Mouse (Mus musculus): ENCODE data around the gene Rcbtb1. TPM values are rescaled to one million over a fixed set of nuclear protein-coding genes. Genes with fewer than 3 reads are reported as not detected.

Gene Rcbtb1
- polyA plus RNA-seq, 1 experiment from 2014 or later, result 22.9 TPM

DNA sequence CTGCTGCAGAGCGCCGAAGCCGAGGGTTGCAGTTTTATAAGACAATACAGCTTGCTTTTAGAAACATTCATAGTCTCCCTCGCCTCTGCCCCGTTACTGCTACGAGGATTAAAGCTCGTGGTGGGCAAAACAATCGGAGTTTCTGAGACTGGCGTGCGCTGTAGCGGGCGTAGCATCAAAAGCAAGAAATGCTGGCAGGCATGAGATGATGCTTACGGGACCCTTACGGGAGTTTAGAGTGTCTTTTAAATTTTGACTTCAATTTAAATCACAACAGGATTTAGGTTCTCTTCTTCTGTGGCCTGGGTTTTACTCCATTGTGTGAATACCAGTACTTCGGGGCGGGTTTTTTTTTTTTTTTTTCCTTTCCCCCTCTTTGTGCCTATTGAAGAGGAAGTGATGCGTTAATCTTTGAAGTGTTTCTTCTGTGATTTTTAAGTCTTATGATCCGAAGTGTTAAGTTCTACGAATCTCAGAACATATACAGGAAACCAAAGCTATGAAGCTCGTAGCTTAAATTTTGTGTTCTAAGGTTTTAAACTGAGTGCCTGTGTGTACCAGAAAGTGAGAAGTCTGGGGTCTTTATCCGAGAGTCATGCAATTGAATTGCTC lies 701 bp downstream of the Rcbtb1 start:
- Histone ChIP-seq H3K9ac (ENCODE audit: low read length) (peak overlapping the region; percentile 82), H3K27ac (replicated peaks in 1 of 2; ENCODE audit: control insufficient read depth in 1 of 2, insufficient read depth in 1 of 2, low read depth in 2 of 2, low read length in 2 of 2) (peak overlapping the region; percentile 79 to 89)
- 4% methylated on average over 21 of the region's 21 CpGs for WGBS

DNA sequence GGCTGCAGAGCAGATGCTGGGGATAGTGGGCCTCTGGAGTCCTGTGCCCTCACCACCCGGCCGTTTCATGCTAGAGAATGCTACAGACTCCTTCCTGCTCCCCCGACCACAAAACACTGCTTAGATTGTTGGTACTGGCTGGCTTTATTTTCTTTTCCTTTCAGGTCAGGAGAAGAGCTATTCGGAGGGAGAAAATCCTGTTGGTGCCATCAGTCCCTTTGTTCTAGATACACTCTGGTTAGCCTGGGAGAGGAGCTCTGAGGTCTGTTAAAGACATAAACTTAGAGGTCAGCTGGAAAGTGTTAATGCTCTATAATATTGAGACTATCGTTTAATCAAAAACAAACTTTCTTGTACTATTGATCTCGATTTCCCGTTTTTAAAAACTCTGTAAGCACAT lies 4.5 kb downstream of the Rcbtb1 start:
- Histone ChIP-seq H3K36me3 (ENCODE audit: control insufficient read depth, insufficient read depth, low read length) (no peaks in the 10 kb centered on the region), H3K4me1 (ENCODE audit: control insufficient read depth in 2 of 2, insufficient read depth in 2 of 2, low read length in 2 of 2) (peaks cover 2 to 3% of the 10 kb centered on the region in 2 experiments; a peak in 2 of 4 replicates), H3K27me3 (ENCODE audit: control insufficient read depth, insufficient read depth, low read length) (no peaks in the 10 kb centered on the region), H3K9me3 (ENCODE audit: control insufficient read depth, low read length) (no peaks in the 10 kb centered on the region), H3K4me3 (ENCODE audit: control insufficient read depth in 1 of 2, insufficient read depth in 1 of 2, low read depth in 1 of 2, low read length in 2 of 2) (no peak overlapping the region), H3K9ac (ENCODE audit: low read length) (no peak overlapping the region), H3K4me2 (ENCODE audit: low read length) (no peak overlapping the region), H3K27ac (replicated peaks in 1 of 2; ENCODE audit: control insufficient read depth in 1 of 2, insufficient read depth in 1 of 2, low read depth in 2 of 2, low read length in 2 of 2) (no peak overlapping the region)
- ATAC-seq (ENCODE audit: insufficient number of reproducible peaks, insufficient read depth, low FRiP score, low read depth), result no peak
- 56% methylated on average over 7 of the region's 7 CpGs for WGBS

More for the DNA sequence above, 701 bp downstream of the Rcbtb1 start:
- Histone ChIP-seq H3K36me3 (ENCODE audit: control insufficient read depth, insufficient read depth, low read length) (no peaks in the 10 kb centered on the region), H3K4me2 (ENCODE audit: low read length) (peak overlapping the region; percentile 92), H3K9me3 (ENCODE audit: control insufficient read depth, low read length) (no peaks in the 10 kb centered on the region), H3K27me3 (ENCODE audit: control insufficient read depth, insufficient read depth, low read length) (no peaks in the 10 kb centered on the region), H3K4me3 (ENCODE audit: control insufficient read depth in 1 of 2, insufficient read depth in 1 of 2, low read depth in 1 of 2, low read length in 2 of 2) (peak overlapping the region; percentile 66 to 76), H3K4me1 (ENCODE audit: control insufficient read depth in 2 of 2, insufficient read depth in 2 of 2, low read length in 2 of 2) (peaks cover 2 to 3% of the 10 kb centered on the region in 2 experiments; a peak in 2 of 4 replicates)
- no peak for ATAC-seq (ENCODE audit: insufficient number of reproducible peaks, insufficient read depth, low FRiP score, low read depth)

DNA sequence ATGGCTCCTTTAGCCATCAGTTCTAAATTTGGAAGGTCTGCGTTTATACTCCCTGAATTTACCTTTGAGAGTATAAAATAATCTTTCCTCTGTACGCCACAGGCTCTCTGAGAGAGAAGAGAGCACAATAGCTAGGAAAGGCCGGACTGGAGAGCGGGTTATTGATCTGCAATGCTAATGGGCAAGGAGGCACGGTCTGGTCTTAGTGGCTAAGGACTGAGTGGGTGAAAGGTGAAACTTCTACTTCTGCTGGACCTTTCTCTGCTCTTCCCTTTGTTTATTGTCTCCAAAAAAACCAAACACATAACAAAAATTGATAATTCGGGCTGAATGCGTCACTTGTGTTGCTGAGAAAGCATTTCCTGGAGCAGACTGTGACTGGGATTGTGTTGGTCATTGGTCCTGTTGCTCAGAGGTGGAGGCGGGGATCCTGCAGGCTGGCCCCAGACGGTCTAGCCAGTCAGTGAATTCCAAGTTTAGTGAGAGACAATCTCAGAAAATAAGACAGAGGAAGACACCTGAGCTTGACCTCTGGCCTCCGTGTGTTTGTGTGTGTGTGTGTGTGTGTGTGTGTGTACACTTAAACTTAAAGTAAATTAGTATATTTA lies 5.1 kb downstream of the Rcbtb1 start:
- Histone ChIP-seq H3K27me3 (ENCODE audit: control insufficient read depth, insufficient read depth, low read length) (no peaks in the 10 kb centered on the region), H3K27ac (replicated peaks in 1 of 2; ENCODE audit: control insufficient read depth in 1 of 2, insufficient read depth in 1 of 2, low read depth in 2 of 2, low read length in 2 of 2) (no peak overlapping the region), H3K9ac (ENCODE audit: low read length) (no peak overlapping the region), H3K4me2 (ENCODE audit: low read length) (no peak overlapping the region), H3K9me3 (ENCODE audit: control insufficient read depth, low read length) (no peaks in the 10 kb centered on the region), H3K36me3 (ENCODE audit: control insufficient read depth, insufficient read depth, low read length) (no peaks in the 10 kb centered on the region), H3K4me3 (ENCODE audit: control insufficient read depth in 1 of 2, insufficient read depth in 1 of 2, low read depth in 1 of 2, low read length in 2 of 2) (no peak overlapping the region), H3K4me1 (ENCODE audit: control insufficient read depth in 2 of 2, insufficient read depth in 2 of 2, low read length in 2 of 2) (peaks cover 0 to 2% of the 10 kb centered on the region in 2 experiments; a peak in 2 of 4 replicates)
- WGBS, result 72% methylated on average over 10 of the region's 10 CpGs
- no peak for ATAC-seq (ENCODE audit: insufficient number of reproducible peaks, insufficient read depth, low FRiP score, low read depth)

DNA sequence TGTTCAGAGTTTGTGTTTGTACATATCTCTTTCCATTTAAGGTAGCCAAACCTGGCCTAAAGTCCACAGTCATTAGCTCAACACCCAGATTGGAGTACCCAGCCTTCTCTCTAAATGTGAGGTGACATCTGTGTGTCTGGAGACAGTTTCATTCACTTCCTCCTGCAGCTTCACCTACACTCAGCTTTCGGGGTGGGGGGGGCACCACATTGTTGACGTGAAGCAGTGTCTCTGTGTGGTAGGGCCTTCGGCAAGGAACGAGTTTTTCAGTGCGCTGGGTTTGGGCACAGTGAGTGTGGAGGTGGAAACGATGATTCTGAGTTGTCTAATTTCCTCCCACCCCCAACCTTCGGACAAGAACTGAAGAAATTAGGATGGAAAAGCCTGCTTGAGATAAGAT lies 8.0 kb downstream of the Rcbtb1 start:
- H3K4me1 ChIP-seq (ENCODE audit: control insufficient read depth in 2 of 2, insufficient read depth in 2 of 2, low read length in 2 of 2), result peaks cover 0 to 2% of the 10 kb centered on the region in 2 experiments; a peak in 2 of 4 replicates
- H3K4me2 ChIP-seq (ENCODE audit: low read length), result no peak overlapping the region
- WGBS, result 83% methylated on average over 7 of the region's 7 CpGs
- H3K36me3 ChIP-seq (ENCODE audit: control insufficient read depth, insufficient read depth, low read length), result peaks cover 7% of the 10 kb centered on the region; the same call in 1 of the 2 replicates
- no peak overlapping the region for H3K9ac ChIP-seq (ENCODE audit: low read length)
- no peak for ATAC-seq (ENCODE audit: insufficient number of reproducible peaks, insufficient read depth, low FRiP score, low read depth)
- no peaks in the 10 kb centered on the region for H3K27me3 ChIP-seq (ENCODE audit: control insufficient read depth, insufficient read depth, low read length)
- no peak overlapping the region for H3K4me3 ChIP-seq (ENCODE audit: control insufficient read depth in 1 of 2, insufficient read depth in 1 of 2, low read depth in 1 of 2, low read length in 2 of 2)
- H3K9me3 ChIP-seq (ENCODE audit: control insufficient read depth, low read length), result no peaks in the 10 kb centered on the region
- no peak overlapping the region for H3K27ac ChIP-seq (replicated peaks in 1 of 2; ENCODE audit: control insufficient read depth in 1 of 2, insufficient read depth in 1 of 2, low read depth in 2 of 2, low read length in 2 of 2)

DNA sequence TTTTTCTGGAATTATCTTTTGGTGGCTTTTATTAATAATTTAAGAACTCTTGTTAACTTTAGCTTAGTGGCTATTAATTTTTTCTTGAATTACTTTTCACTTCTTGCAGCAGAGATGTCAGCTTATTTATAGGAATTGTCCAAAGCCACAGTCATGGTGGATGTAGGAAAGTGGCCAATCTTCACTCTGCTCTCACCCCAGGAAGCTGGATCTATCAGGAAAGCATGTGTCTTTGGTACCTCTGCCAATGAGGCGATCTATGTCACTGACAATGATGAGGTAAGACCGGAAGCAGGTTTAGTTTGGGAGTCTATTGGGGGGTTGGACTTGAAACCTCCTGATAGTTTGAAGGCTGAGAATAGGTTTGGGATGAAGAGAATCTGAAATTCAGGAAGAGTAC lies 8.8 kb downstream of the Rcbtb1 start:
- no peak overlapping the region for H3K9ac ChIP-seq (ENCODE audit: low read length)
- no peak overlapping the region for H3K4me3 ChIP-seq (ENCODE audit: control insufficient read depth in 1 of 2, insufficient read depth in 1 of 2, low read depth in 1 of 2, low read length in 2 of 2)
- H3K4me1 ChIP-seq (ENCODE audit: control insufficient read depth in 2 of 2, insufficient read depth in 2 of 2, low read length in 2 of 2), result peaks cover 0 to 2% of the 10 kb centered on the region in 2 experiments; a peak in 1 of 4 replicates
- no peaks in the 10 kb centered on the region for H3K9me3 ChIP-seq (ENCODE audit: control insufficient read depth, low read length)
- no peaks in the 10 kb centered on the region for H3K27me3 ChIP-seq (ENCODE audit: control insufficient read depth, insufficient read depth, low read length)
- no peak for ATAC-seq (ENCODE audit: insufficient number of reproducible peaks, insufficient read depth, low FRiP score, low read depth)
- WGBS, result 90% methylated on average over 2 of the region's 2 CpGs
- peaks cover 16% of the 10 kb centered on the region; the same call in 1 of the 2 replicates for H3K36me3 ChIP-seq (ENCODE audit: control insufficient read depth, insufficient read depth, low read length)
- no peak overlapping the region for H3K4me2 ChIP-seq (ENCODE audit: low read length)
- H3K27ac ChIP-seq (replicated peaks in 1 of 2; ENCODE audit: control insufficient read depth in 1 of 2, insufficient read depth in 1 of 2, low read depth in 2 of 2, low read length in 2 of 2), result no peak overlapping the region

DNA sequence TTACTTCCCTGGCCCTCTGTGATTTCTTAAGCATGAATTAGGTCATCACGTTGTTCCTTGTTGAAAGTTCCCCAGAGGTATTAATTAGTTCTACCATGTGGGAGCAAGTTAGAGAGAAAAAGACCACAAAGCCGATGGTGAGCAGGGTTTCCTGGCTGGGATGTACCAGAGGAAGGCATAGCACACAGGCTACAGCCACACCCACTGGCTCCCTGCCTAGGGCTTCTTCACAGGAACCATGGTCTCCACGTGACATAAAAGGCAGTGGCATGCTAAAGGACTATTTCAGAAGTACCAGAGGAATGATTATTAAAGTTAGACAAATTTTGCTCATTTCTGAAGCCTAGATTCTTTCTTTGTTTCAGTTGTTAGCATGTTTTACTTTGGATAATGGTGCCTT lies 18.2 kb downstream of the Rcbtb1 start:
- Histone ChIP-seq H3K9ac (ENCODE audit: low read length) (no peak overlapping the region), H3K4me2 (ENCODE audit: low read length) (no peak overlapping the region), H3K4me3 (ENCODE audit: control insufficient read depth in 1 of 2, insufficient read depth in 1 of 2, low read depth in 1 of 2, low read length in 2 of 2) (no peak overlapping the region), H3K27ac (replicated peaks in 1 of 2; ENCODE audit: control insufficient read depth in 1 of 2, insufficient read depth in 1 of 2, low read depth in 2 of 2, low read length in 2 of 2) (no peak overlapping the region), H3K36me3 (ENCODE audit: control insufficient read depth, insufficient read depth, low read length) (peaks cover 63% of the 10 kb centered on the region), H3K4me1 (ENCODE audit: control insufficient read depth in 2 of 2, insufficient read depth in 2 of 2, low read length in 2 of 2) (no peaks in the 10 kb centered on the region), H3K27me3 (ENCODE audit: control insufficient read depth, insufficient read depth, low read length) (peaks cover 23% of the 10 kb centered on the region; the same call in 1 of the 2 replicates), H3K9me3 (ENCODE audit: control insufficient read depth, low read length) (no peaks in the 10 kb centered on the region)
- 80% methylated on average over 3 of the region's 3 CpGs for whole genome bisulfite sequencing
- no peak for ATAC-seq (ENCODE audit: insufficient number of reproducible peaks, insufficient read depth, low FRiP score, low read depth)

DNA sequence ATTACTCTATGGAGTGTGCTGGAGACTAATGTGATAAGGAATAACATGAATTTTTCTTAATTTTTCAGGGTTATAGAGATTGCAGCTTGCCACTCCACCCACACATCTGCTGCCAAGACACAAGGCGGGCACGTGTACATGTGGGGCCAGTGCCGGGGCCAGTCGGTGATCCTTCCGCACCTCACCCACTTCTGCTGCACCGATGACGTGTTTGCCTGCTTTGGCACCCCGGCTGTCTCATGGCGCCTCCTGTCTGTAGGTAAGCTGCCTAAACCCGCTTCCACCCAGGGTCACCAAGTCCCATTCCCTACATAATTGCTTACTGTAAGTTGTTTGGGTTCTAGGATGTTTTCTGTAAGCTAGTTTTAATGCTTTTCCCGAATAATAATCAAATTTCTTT lies 25.2 kb downstream of the Rcbtb1 start:
- no peak for ATAC-seq (ENCODE audit: insufficient number of reproducible peaks, insufficient read depth, low FRiP score, low read depth)
- no peaks in the 10 kb centered on the region for H3K9me3 ChIP-seq (ENCODE audit: control insufficient read depth, low read length)
- H3K27ac ChIP-seq (replicated peaks in 1 of 2; ENCODE audit: control insufficient read depth in 1 of 2, insufficient read depth in 1 of 2, low read depth in 2 of 2, low read length in 2 of 2), result no peak overlapping the region
- H3K4me3 ChIP-seq (ENCODE audit: control insufficient read depth in 1 of 2, insufficient read depth in 1 of 2, low read depth in 1 of 2, low read length in 2 of 2), result no peak overlapping the region
- H3K4me2 ChIP-seq (ENCODE audit: low read length), result no peak overlapping the region
- H3K27me3 ChIP-seq (ENCODE audit: control insufficient read depth, insufficient read depth, low read length), result peaks cover 53% of the 10 kb centered on the region
- H3K9ac ChIP-seq (ENCODE audit: low read length), result no peak overlapping the region
- WGBS, result 95% methylated on average over 11 of the region's 11 CpGs
- peaks cover 77% of the 10 kb centered on the region for H3K36me3 ChIP-seq (ENCODE audit: control insufficient read depth, insufficient read depth, low read length)
- peaks cover 0 to 8% of the 10 kb centered on the region in 2 experiments; a peak in 1 of 4 replicates for H3K4me1 ChIP-seq (ENCODE audit: control insufficient read depth in 2 of 2, insufficient read depth in 2 of 2, low read length in 2 of 2)

Measured in heart, embryonic 14.5 days (tissue).